Mouse (Mus musculus): ENCODE measurements at regions not wholly inside any gene's neighbourhood (a gene's known extent, or its start where the extent isn't known, plus 50 kb on each side); places are given as distances from the start of the nearest gene placed in this dataset.

DNA sequence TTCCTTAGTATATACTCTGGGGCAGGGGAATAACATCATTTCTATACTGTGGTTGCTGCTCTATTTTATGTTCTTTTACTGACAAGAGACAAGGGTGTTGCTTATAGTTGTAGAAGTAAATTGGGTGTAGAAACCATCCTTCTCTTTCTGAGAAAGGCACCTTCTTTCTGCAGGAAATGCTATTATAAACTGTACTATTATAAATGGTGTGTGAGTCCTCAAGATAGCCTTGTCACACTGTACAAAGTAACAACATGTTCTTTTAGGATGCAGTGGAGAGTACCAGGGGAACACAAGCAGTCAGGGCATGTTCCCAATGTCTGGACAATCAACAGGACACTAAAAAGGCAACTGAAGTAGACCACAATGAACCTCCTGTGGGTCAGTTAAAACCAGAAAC is 490.2 kb upstream of the Zeb2 start:
- no peaks in the 10 kb centered on the region for H3K4me1 ChIP-seq (ENCODE audit: insufficient read depth)
- no peak overlapping the region for H3K4me3 ChIP-seq (ENCODE audit: low read depth, low read length)
- H3K27ac ChIP-seq (ENCODE audit: low read depth, low read length), result no peak overlapping the region
- H3K27me3 ChIP-seq (ENCODE audit: insufficient read depth, low read length), result no peaks in the 10 kb centered on the region
- H3K4me2 ChIP-seq (ENCODE audit: low read depth), result no peak overlapping the region
- H3K36me3 ChIP-seq (ENCODE audit: insufficient read depth), result no peaks in the 10 kb centered on the region
- H3K9me3 ChIP-seq (ENCODE audit: low read length), result no peaks in the 10 kb centered on the region
- ATAC-seq (no peak), DNase-seq (no peak)
- H3K9ac ChIP-seq, result no peak overlapping the region
- no peak for TF ChIP-seq CTCF (IDR thresholded peaks at IDR 0.05; ENCODE audit: low read depth)

DNA sequence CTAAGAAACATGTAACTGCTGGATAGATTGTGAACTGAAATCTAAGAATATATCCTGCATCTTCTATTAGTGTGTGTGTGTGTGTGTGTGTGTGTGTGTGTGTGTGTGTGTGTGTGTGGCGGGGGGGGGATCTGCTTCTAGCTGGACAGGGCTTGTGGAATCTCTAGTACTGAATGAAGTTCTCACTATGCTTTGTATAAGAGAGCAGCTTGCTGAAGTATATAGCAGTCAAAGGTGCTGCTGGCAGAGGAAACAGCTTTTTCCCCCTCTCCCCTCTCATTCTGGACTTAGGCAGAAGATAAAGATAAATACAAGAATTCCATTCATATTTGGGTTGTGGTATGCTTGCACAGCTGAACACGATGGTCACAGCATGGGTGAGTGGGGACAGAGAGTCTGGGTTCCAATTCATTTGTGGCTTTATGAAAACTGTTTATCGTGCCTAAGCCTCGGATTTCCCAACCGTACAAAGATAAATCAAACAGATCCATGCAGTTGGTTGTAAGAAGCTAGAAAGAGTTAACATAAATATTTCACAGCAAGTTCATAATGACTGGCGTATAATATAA is 484.2 kb upstream of the Zeb2 start:
- DNase-seq (no peak), ATAC-seq (no peak)
- no peak for TF ChIP-seq CTCF (IDR thresholded peaks at IDR 0.05; ENCODE audit: low read depth)
- Histone ChIP-seq H3K9ac (no peak overlapping the region), H3K36me3 (ENCODE audit: insufficient read depth) (no peaks in the 10 kb centered on the region), H3K4me2 (ENCODE audit: low read depth) (no peak overlapping the region), H3K4me1 (ENCODE audit: insufficient read depth) (no peaks in the 10 kb centered on the region), H3K9me3 (ENCODE audit: low read length) (no peaks in the 10 kb centered on the region), H3K27ac (ENCODE audit: low read depth, low read length) (no peak overlapping the region), H3K4me3 (ENCODE audit: low read depth, low read length) (no peak overlapping the region), H3K27me3 (ENCODE audit: insufficient read depth, low read length) (no peaks in the 10 kb centered on the region)
- WGBS, result 84% methylated on average over 6 of the region's 6 CpGs

DNA sequence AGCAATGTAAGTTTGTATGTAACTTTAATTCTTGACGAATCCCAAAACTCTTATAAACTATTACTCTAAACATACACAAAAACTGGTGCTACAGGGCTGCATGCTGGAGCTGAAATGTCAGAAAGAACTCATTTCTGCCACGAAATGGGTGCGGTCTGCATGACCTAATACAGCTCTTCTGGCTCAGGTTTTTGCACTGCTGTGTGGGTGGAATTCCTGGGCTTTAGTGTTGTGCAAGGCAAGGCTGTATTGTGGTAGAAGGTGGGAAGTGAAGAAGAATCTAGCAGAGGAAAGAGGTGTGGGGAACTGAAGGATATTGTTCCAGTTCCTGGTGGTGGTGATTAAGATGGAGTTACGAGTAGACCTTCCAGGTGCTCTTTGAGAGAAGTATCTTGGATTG is 476.6 kb upstream of the Zeb2 start:
- Histone ChIP-seq H3K27ac (ENCODE audit: low read depth, low read length) (no peak overlapping the region), H3K4me3 (ENCODE audit: low read depth, low read length) (no peak overlapping the region), H3K4me1 (ENCODE audit: insufficient read depth) (no peaks in the 10 kb centered on the region), H3K27me3 (ENCODE audit: insufficient read depth, low read length) (no peaks in the 10 kb centered on the region), H3K4me2 (ENCODE audit: low read depth) (no peak overlapping the region), H3K36me3 (ENCODE audit: insufficient read depth) (no peaks in the 10 kb centered on the region), H3K9ac (no peak overlapping the region), H3K9me3 (ENCODE audit: low read length) (no peaks in the 10 kb centered on the region)
- WGBS, result 93% methylated on average over 4 of the region's 4 CpGs
- ATAC-seq (no peak), DNase-seq (no peak)
- TF ChIP-seq CTCF (IDR thresholded peaks at IDR 0.05; ENCODE audit: low read depth), result no peak

DNA sequence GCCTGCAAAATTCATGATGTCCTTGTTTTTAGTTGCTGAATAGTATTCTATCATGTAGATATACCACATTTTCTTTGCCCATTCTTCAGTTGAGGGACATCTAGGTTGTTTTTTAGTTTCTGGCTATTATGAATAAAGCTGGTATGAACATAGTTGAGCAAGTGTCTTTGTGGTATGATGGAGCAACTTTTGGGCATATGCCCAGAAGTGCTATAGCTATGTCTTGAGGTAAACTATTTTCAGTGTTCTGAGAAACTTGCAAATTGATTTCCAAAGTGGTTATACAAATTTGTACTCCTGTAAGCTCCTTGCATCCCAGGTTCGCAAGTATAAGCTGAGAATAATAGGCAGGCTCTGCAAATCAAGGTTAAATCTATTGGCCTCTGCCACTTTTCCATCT is 473.8 kb upstream of the Zeb2 start:
- Histone ChIP-seq H3K4me2 (ENCODE audit: low read depth) (no peak overlapping the region), H3K9ac (no peak overlapping the region), H3K27me3 (ENCODE audit: insufficient read depth, low read length) (no peaks in the 10 kb centered on the region), H3K4me3 (ENCODE audit: low read depth, low read length) (no peak overlapping the region), H3K36me3 (ENCODE audit: insufficient read depth) (no peaks in the 10 kb centered on the region), H3K4me1 (ENCODE audit: insufficient read depth) (no peaks in the 10 kb centered on the region), H3K9me3 (ENCODE audit: low read length) (no peaks in the 10 kb centered on the region), H3K27ac (ENCODE audit: low read depth, low read length) (no peak overlapping the region)
- DNase-seq (no peak), ATAC-seq (no peak)
- 71% methylated on average over 1 of the region's 1 CpGs for WGBS
- no peak for TF ChIP-seq CTCF (IDR thresholded peaks at IDR 0.05; ENCODE audit: low read depth)

GRCm38 (mm10) chr2:45588248-45588647 is 471.1 kb upstream of the Zeb2 start:
- no peak for TF ChIP-seq CTCF (IDR thresholded peaks at IDR 0.05; ENCODE audit: low read depth)
- no peaks in the 10 kb centered on the region for H3K9me3 ChIP-seq (ENCODE audit: low read length)
- H3K9ac ChIP-seq, result no peak overlapping the region
- no peak overlapping the region for H3K4me2 ChIP-seq (ENCODE audit: low read depth)
- 87% methylated on average over 2 of the region's 2 CpGs for WGBS
- ATAC-seq (no peak), DNase-seq (no peak)
- H3K4me3 ChIP-seq (ENCODE audit: low read depth, low read length), result no peak overlapping the region
- no peaks in the 10 kb centered on the region for H3K36me3 ChIP-seq (ENCODE audit: insufficient read depth)
- no peaks in the 10 kb centered on the region for H3K4me1 ChIP-seq (ENCODE audit: insufficient read depth)
- no peak overlapping the region for H3K27ac ChIP-seq (ENCODE audit: low read depth, low read length)
- no peaks in the 10 kb centered on the region for H3K27me3 ChIP-seq (ENCODE audit: insufficient read depth, low read length)

GRCm38 (mm10) chr2:45586588-45587200 is 469.5 kb upstream of the Zeb2 start:
- H3K9ac ChIP-seq, result no peak overlapping the region
- no peak for TF ChIP-seq CTCF (IDR thresholded peaks at IDR 0.05; ENCODE audit: low read depth)
- no peak for ATAC-seq
- no peaks in the 10 kb centered on the region for H3K4me1 ChIP-seq (ENCODE audit: insufficient read depth)
- H3K27ac ChIP-seq (ENCODE audit: low read depth, low read length), result no peak overlapping the region
- no peaks in the 10 kb centered on the region for H3K9me3 ChIP-seq (ENCODE audit: low read length)
- 77% methylated on average over 1 of the region's 1 CpGs for WGBS
- no peak overlapping the region for H3K4me2 ChIP-seq (ENCODE audit: low read depth)
- H3K27me3 ChIP-seq (ENCODE audit: insufficient read depth, low read length), result no peaks in the 10 kb centered on the region
- no peak for DNase-seq
- no peaks in the 10 kb centered on the region for H3K36me3 ChIP-seq (ENCODE audit: insufficient read depth)
- H3K4me3 ChIP-seq (ENCODE audit: low read depth, low read length), result no peak overlapping the region

DNA sequence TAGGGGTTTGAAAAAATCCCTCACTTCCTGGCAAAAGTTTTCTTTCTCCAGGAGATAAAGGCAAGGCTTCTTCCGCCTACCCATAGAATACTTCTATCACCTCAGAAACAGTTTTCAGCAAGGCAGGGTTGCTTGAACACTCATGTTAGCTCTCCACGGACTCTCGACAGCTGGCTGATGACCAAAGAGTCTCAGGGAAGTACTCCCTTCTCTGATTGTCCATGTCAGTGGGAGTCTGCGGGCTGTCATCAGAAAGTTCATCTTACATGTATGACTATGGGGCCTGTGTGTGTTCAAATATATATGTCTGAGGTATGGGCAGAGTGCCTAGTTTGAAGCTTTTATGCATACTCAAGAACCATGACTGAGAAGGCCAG is 464.3 kb upstream of the Zeb2 start:
- no peaks in the 10 kb centered on the region for H3K27me3 ChIP-seq (ENCODE audit: insufficient read depth, low read length)
- H3K9ac ChIP-seq, result no peak overlapping the region
- H3K4me2 ChIP-seq (ENCODE audit: low read depth), result no peak overlapping the region
- no peak for TF ChIP-seq CTCF (IDR thresholded peaks at IDR 0.05; ENCODE audit: low read depth)
- DNase-seq (no peak), ATAC-seq (no peak)
- no peaks in the 10 kb centered on the region for H3K36me3 ChIP-seq (ENCODE audit: insufficient read depth)
- H3K4me3 ChIP-seq (ENCODE audit: low read depth, low read length), result no peak overlapping the region
- no peak overlapping the region for H3K27ac ChIP-seq (ENCODE audit: low read depth, low read length)
- H3K4me1 ChIP-seq (ENCODE audit: insufficient read depth), result no peaks in the 10 kb centered on the region
- H3K9me3 ChIP-seq (ENCODE audit: low read length), result no peaks in the 10 kb centered on the region
- WGBS, result 87% methylated on average over 4 of the region's 4 CpGs

Measured in forebrain, postnatal 0 days (tissue).